Mouse (Mus musculus): ENCODE results near the gene Olfr508.

DNA sequence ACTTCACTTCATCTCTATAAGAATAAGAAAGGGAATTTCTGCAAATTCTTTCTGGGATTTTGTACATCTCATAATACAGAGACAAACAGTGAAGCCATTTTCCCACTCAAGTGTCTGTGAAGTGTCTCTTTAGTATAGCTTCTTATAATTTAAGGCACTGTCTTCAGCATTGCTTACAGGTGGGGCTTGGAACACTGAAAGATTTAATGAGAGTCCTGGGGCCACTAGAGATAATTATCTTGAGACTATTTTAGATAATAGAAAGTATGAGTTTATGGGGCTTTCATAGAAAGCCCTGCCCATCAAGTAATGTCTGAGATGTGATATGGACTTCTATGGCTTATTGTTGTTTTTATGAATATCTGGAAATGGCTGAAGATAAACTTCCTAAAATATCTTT lies 22.0 kb downstream of the Olfr508 start, which contains the start of gene Olfr509:
- TF ChIP-seq POLR2A (IDR thresholded peaks at IDR 0.05; ENCODE audit: control insufficient read depth, extremely low read depth, insufficient read depth, low read length, poor library complexity): no peak
- TF ChIP-seq CTCF (IDR thresholded peaks at IDR 0.05; ENCODE audit: borderline replicate concordance, control insufficient read depth, extremely low read depth, insufficient read depth, low read length, poor library complexity): no peak

Data from thymus, adult 2 months (tissue).